Mouse (Mus musculus): ENCODE data around the gene Nsd1.
"Not testable (repeated sequence)": the region's sequence is repeated elsewhere in the genome, so short reads cannot be mapped to it uniquely, and the experiment has no call there.

Nsd1 gene

DNA sequence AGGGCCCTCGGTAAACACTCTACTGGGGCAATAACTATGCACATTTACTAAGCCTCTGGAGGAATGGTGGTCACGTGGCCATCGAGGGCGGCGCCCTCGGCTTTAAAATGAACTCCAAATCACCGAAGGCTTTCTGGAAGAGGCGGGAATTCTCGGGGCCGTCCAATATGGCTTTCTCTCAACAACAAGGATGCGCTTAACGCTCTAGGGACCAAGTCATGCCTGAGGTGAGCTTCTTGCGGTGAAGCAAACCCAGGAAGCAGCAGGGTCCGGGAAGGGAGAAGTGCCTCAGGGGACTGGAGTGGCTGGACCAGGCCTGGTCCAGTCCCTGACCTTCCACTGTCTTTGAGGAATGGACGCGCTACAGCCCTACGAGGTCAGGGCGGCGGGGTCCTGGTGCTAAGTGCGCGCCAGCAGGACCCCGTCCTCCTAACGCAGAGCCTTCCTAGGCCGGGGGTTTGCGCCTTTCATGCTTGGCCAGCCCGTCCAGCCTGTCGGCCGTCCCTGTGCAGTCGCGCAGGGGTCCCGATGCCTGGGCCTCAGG, at the start of gene Nsd1:
Gene Nsd1 (plus strand): TSS at position 134 of the 544 bp plus-strand sequence.
- in situ Hi-C loops (cut with MboI, MseI): loop anchor here (5.0 to 10.0 kb wide), 2 partner anchors 325 to 507 kb away; partner anchors contain the start of genes Cdhr2 and Ddx41

DNA sequence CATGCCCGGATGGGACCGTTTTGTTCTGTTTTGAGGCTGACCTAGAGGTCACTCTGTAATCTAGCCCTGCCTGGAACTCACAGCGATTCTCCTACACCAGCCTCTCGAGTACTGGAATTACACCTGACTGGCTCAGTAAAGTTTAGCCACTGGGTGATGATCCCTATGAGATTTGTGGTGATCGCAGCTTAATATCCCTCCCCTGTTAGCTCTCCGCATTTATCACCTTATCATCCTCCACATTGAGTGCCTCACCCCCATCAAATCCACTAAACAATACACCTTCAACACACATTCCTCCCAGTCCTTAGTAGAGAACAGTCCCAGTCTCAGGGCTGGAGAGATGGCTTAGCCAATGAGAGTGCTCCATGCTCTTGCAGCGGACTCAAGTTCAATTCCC, 47.2 kb upstream of the Nsd1 start:
- in situ Hi-C loops (cut with MboI, MseI): no loop called here

DNA sequence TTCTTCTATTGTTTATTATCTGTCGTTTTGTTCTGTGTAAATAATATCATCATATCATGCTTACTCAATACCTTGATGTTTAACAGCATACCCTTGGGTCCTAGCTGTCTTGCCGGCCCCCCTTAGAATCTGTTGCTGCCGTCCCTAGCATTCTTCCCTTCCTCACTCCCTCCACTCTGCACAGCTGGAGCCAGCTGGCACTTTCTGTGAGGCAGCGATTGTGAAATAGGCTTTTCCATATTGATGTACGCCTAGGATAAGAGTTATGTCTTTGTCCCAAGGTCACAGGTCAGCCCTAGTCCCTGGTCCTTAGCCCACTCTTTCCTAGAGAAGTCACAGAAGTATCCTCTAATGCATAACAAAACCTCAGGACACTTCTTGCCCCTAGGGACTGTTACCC, 46.0 kb upstream of the Nsd1 start:
- in situ Hi-C loops (cut with MboI, MseI): no loop called here

- in situ Hi-C loops (cut with MboI, MseI): no loop called here
Observed at GRCm38 (mm10) chr13:55165831-55166339, 43.7 kb upstream of the Nsd1 start.

DNA sequence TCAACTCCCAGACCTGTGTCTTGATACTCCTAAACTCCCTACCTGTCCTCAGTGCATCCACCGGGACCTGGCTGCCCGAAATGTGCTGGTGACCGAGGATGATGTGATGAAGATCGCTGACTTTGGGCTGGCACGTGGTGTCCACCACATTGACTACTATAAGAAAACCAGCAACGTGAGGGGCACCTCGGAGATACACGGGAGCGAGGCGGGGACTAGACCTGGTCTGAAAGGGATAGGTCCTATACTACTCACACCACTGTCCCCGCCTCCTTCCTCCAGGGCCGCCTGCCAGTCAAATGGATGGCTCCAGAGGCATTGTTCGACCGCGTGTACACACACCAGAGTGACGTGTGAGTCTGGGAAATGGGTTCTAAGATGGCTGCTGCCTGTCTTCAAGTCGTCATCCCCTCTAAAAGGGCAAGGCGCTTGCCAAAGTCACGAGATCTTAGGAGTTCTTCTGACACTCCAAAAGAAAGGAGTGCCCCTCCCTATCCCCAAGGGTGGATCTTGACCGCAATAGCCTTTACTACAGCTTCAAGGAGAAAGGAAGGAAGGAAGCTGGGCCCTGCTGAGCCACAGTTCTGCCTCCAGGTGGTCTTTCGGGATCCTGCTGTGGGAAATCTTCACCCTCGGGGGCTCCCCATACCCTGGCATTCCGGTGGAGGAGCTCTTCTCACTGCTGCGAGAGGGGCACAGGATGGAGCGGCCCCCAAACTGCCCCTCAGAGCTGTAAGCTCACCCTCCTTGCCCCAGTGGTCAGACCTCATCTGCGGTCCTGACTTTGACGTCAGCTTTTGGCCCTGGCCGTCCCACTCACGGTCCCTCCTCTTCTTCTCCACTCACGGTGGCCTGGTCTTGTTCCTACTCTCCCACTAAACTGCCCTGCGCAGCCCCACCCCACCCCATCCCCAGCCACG, 42.5 kb upstream of the Nsd1 start:
- in situ Hi-C loops (cut with MboI, MseI): no loop called here

- in situ Hi-C loops (cut with MboI, MseI): no loop called here
Observed at GRCm38 (mm10) chr13:55167798-55168197, 41.8 kb upstream of the Nsd1 start.

- in situ Hi-C loops (cut with MboI, MseI): no loop called here
Observed at GRCm38 (mm10) chr13:55168255-55168654, 41.3 kb upstream of the Nsd1 start.

DNA sequence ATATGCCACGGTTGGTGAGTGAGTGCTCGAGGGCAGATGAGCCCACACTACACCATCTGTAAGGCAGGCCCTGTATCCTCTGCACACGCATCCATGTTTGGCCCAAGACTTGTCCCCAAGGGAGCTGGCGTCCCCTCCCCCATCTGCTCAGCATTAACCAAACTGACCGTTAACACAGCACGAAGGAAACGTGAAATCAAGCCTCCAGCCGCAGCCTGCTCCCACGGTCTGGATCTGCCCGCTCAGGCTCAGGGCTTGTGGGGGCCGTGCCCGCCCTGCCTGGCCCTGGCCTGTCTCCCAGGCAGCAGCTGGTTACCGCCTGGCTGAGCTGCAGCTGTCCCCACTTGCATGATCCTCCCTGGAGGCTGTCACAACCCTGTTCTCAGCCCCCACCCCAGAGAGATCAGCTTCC, 40.6 kb upstream of the Nsd1 start:
- in situ Hi-C loops (cut with MboI, MseI): no loop called here

GRCm38 (mm10) chr13:55171517-55172335, 37.9 kb upstream of the Nsd1 start:
- in situ Hi-C loops (cut with MboI, MseI): loop anchor here (5.0 kb wide), 1 partner anchor 374 kb away; no protein-coding TSS in a partner anchor

- in situ Hi-C loops (cut with MboI, MseI): loop anchor here (5.0 kb wide), 1 partner anchor 375 kb away; no protein-coding TSS in a partner anchor
Observed at GRCm38 (mm10) chr13:55172336-55172770, 37.2 kb upstream of the Nsd1 start.

DNA sequence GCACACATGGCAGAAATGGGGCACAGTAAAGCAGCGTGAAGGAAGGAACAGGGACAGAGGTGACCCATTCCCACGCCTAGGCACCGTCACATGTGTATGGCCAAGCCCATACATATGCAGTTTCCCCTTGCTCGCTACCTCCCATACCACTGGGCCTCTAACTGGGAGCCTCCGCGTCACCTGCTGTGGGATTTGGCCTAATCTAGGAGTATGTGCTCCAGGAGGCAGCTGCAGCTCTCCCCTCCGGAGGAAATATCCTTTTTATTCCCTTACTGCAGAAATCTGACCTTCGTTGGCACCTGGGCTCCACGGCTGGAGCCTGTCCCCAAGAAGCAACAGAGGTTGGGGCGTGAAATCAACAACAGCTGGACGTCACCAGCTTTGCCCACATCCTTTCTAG, 35.2 kb upstream of the Nsd1 start:
- in situ Hi-C loops (cut with MboI, MseI): loop anchor here (5.0 kb wide), 1 partner anchor 377 kb away; no protein-coding TSS in a partner anchor

- in situ Hi-C loops (cut with MboI, MseI): loop anchor here (5.0 kb wide), 1 partner anchor 39 kb away; no protein-coding TSS in a partner anchor
Observed at GRCm38 (mm10) chr13:55176265-55176664, 33.3 kb upstream of the Nsd1 start.

- in situ Hi-C loops (cut with MboI, MseI): loop anchor here (5.0 kb wide), 1 partner anchor 41 kb away; no protein-coding TSS in a partner anchor
Observed at GRCm38 (mm10) chr13:55177903-55178496, 31.6 kb upstream of the Nsd1 start.

DNA sequence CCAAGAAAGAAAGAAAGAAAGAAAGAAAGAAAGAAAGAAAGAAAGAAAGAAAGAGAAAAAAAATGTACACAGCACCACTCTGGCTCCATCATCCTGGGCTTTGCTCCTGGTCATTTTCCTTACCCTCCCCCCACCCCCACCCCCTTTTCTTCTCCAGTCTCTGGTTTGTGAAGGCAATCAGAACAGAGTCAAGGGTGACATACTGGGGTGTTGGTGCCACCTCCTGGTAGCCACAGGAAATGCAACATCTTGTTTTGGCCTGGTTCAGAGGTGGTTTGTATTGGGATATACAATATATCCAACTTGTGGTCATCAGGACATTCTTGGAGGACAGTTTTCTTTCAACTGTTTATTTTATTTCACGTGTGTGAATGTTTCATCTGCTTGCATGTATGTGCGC, 31.0 kb upstream of the Nsd1 start:
- in situ Hi-C loops (cut with MboI, MseI): loop anchor here (5.0 kb wide), 1 partner anchor 41 kb away; no protein-coding TSS in a partner anchor

DNA sequence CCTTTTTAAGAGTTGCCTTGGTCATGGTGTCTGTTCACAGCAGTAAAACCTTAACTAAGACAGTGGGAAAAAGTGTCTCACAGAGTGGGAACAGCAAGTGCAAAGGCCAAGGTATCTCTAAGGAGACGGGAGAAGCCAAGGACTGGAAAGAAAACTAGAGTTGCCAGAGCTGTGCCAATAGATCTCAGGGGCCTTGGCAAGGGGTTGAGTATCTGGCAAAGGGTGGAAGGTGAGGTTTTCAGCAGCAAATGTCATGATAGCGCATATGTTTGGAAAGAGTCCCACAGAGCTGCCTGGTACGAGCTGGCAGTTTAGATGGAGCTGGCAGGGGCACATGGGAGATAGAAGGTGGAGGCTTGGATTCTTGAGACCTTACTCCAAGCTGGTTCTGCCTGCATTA, 30.0 kb upstream of the Nsd1 start:
- in situ Hi-C loops (cut with MboI, MseI): loop anchor here (5.0 kb wide), 1 partner anchor 42 kb away; no protein-coding TSS in a partner anchor

GRCm38 (mm10) chr13:55181786-55182172, 27.8 kb upstream of the Nsd1 start:
- in situ Hi-C loops (cut with MboI, MseI): no loop called here

DNA sequence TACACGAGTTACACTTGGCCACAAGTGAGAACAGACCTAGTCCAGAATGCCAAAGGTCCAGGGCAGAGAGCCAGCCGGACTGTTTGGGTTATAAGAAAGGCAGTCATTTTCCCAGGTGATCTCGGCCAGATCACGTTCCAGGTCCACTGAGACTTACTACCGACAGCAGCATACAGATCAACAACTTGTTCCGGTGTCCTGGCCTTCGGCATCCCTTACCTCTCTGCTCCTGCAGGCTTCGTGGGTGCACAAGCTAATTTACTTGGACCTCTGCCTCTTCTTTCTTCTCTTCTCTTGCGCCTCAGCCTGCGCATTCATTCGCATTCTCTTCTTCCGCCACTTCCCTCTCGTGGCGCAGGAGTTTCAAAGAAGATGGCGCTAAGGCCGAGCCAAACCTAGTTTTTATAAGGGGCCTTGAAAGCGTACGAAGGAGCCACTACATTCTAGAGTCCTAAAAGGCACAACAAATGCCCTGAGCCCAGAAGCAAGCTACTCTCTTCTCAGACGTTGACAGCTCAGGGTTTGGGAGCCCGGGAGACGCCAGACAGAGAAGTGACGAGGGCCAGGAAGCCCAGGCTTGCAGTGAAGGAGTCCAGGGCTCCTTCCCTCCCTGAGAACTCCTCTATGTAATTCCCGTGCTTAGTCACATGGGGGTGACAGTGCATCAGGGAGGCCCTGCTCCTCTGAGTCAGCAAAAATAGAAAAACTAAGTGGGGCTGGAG, 27.2 kb upstream of the Nsd1 start:
- in situ Hi-C loops (cut with MboI, MseI): no loop called here

GRCm38 (mm10) chr13:55183382-55183781, 26.2 kb upstream of the Nsd1 start:
- in situ Hi-C loops (cut with MboI, MseI): no loop called here

DNA sequence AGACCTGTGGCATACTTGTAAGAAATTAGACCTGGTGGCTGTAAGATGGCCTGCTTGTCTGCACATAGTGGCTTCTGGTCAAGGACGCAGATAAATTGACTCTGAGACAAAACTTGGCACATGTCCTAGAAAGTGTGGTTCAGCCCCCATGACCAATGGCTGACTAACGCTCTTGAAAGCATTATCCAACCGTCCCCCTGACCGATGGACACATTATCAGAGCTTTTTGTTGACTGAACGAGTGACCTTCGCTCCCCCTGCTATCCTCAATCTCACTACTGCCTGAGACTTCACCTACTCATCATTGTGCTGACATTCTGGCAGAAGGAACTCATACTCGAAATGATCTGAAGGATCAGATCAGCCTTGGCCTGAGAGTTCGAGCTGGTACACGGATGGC, 22.5 kb upstream of the Nsd1 start:
- in situ Hi-C loops (cut with MboI, MseI): not testable (repeated sequence)

DNA sequence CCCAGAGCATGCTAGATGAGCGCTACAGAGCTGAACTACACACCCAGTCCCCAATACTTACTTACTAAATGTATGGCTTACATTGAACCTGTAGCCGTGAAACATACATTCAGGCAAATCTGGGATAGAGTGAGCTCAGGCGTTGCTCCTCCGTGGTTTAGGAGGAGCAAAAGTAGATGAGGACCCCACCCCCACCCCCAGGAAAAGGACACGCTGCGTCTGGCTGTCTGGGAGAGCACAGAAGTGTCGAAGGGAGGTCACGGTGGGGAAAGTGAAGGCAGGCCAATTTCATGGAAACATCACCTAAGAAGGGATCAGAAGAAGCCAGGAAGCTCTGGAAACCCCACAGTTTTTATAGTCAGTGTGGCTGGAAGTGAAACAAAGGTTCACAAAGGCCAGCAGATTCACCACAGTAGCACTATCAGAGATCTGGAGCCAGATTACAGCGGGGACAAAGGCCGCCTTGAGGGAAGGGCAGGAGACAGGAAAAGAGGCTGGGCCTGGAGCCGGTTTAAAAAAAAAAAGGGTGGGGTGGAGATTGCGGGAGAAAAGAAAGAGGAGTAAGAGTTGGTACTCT, 20.0 kb upstream of the Nsd1 start:
- in situ Hi-C loops (cut with MboI, MseI): no loop called here

Data from regulatory T cell (primary cell).